Mouse (Mus musculus) brain, embryonic 14.5 days (tissue): ENCODE results near the gene Bach1.

Source experiments
- CTCF ChIP-seq: fragments of 200-500 bp; IDR thresholded peaks from 2 replicates; pipeline ENCODE4 v1.5.1; 2012; ENCODE audit warnings: inconsistent platforms, mild to moderate bottlenecking, moderate library complexity, borderline replicate concordance; ENCODE audit not compliant: insufficient read depth, insufficient read length; ENCODE audit errors: extremely low read depth
- POLR2A ChIP-seq: fragments of 200-500 bp; IDR thresholded peaks from 2 replicates; pipeline ENCODE4 v1.6.1; 2012; ENCODE audit warnings: mild to moderate bottlenecking, inconsistent platforms, borderline replicate concordance; ENCODE audit not compliant: poor library complexity, insufficient read depth, insufficient read length, severe bottlenecking; ENCODE audit errors: extremely low read depth

DNA sequence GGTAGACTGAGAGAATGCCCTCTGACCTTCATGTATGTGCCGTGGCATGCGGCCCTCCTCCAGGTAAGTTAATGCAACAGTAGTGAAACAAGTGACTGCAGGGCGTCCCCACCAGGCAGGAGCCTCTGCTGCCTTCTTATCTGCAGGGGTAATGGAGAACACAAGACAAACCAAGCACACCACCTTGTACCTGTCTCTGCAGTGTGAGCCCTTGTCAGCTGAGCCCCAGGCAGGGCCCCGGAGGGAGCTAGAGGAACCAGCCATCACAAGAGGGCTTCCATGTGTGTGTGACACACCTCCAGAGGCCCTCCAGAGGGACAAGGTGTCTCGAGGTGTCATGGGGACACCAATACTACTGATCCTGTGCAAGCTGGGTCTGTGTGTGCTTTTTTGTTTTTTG is 26.5 kb downstream of the Bach1 start:
- TF ChIP-seq POLR2A (no peak), CTCF (no peak)
